Mouse (Mus musculus) bone marrow, adult 2 months (tissue): ENCODE measurements at regions not wholly inside any gene's neighbourhood (a gene's known extent, or its start where the extent isn't known, plus 50 kb on each side); places are given as distances from the start of the nearest gene placed in this dataset.

Source experiments
- CTCF ChIP-seq: fragments of 200-500 bp; IDR thresholded peaks from 2 replicates; pipeline ENCODE4 v1.5.1; 2011; ENCODE audit warnings: low read length, control low read depth; ENCODE audit not compliant: control insufficient read depth, insufficient read depth
- POLR2A ChIP-seq: fragments of 200-500 bp; IDR thresholded peaks from 2 replicates; pipeline ENCODE4 v1.6.1; 2011; ENCODE audit warnings: low read depth, mild to moderate bottlenecking, control low read depth, low read length, borderline replicate concordance; ENCODE audit not compliant: control insufficient read depth

- TF ChIP-seq POLR2A (no peak), CTCF (no peak)
Observed at GRCm38 (mm10) chr16:93026094-93026648, 200.2 kb upstream of the Runx1 start.
